Mouse (Mus musculus) cerebellum, adult 9-10 months (tissue): Measurements from ENCODE around the gene Degs1.

Experiments
- DNase-seq: peaks from one replicate; pipeline ENCODE4 v3.0.0; 2022

Degs1 gene

DNA sequence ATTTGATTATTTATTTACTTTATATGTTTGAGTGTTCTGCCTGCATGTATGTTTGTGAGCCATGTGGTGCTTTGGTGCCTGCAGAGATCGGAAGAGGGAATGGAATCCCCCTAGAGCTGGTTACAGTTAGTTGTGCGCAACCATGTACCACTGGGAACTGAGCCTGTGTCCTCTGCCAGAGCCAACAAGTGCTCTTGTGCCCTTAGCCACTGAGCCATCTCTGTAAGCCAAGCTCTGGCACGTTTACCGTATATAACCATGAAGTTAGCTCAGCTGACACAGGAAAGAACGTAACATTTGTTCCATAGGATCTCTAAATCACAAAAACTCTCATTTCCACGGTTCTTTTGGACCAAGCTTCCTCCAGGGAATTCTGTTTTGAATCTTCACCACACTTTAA lies 2.6 kb downstream of the Degs1 start:
- DNase-seq = no peak

DNA sequence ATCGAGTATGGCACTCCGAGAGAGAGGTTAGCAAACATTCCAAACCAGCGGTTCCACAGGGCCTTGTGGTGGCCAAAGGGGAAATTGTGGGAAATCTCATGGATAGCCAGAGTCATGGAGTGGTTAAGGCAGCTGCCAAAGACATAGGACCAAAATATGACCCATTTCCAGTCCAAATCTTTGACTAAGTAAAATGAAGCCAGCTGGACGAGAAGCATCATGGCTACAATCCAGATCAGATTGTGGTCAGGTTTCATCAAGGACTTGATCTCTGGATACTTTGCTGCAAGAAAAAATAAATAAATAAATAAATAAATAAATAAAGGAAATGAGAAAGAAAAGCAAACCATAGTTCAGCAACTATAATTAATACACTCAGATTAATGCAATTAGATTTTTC lies 3.2 kb downstream of the Degs1 start:
- DNase-seq = no peak

GRCm38 (mm10) chr1:182275109-182275508 lies 7.5 kb downstream of the Degs1 start:
- no peak for DNase-seq

- DNase-seq = no peak
These were observed 11.0 kb downstream of the Degs1 start for GRCm38 (mm10) chr1:182271632-182272031.

DNA sequence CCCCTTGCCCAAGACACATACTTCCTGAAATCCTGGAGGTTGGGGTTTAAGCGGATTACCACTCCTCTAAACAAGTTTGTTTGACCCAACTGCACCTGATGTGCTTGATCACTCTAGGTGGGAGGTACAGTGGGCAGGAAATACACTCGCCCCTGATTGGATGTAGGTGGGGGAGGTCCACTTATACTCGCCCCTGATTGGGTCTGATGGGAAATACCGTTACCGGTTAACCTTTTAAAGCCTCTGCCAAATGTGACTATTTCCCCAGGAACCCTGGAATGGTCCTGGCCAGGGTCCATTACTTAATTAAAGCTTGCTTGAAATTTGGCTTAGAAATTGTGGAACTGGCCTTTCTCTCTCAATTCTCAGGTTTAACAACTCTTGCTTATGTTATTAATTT lies 11.5 kb downstream of the Degs1 start:
- no peak for DNase-seq

GRCm38 (mm10) chr1:182268317-182268716 lies 14.3 kb downstream of the Degs1 start:
- DNase-seq = no peak

GRCm38 (mm10) chr1:182266028-182266525 lies 16.5 kb downstream of the Degs1 start:
- no peak for DNase-seq

- DNase-seq = no peak
These were observed 26.4 kb downstream of the Degs1 start for GRCm38 (mm10) chr1:182256041-182256680.

GRCm38 (mm10) chr1:182255031-182255430 lies 27.6 kb downstream of the Degs1 start:
- DNase-seq = no peak

GRCm38 (mm10) chr1:182254618-182255017 lies 28.0 kb downstream of the Degs1 start:
- no peak for DNase-seq

DNA sequence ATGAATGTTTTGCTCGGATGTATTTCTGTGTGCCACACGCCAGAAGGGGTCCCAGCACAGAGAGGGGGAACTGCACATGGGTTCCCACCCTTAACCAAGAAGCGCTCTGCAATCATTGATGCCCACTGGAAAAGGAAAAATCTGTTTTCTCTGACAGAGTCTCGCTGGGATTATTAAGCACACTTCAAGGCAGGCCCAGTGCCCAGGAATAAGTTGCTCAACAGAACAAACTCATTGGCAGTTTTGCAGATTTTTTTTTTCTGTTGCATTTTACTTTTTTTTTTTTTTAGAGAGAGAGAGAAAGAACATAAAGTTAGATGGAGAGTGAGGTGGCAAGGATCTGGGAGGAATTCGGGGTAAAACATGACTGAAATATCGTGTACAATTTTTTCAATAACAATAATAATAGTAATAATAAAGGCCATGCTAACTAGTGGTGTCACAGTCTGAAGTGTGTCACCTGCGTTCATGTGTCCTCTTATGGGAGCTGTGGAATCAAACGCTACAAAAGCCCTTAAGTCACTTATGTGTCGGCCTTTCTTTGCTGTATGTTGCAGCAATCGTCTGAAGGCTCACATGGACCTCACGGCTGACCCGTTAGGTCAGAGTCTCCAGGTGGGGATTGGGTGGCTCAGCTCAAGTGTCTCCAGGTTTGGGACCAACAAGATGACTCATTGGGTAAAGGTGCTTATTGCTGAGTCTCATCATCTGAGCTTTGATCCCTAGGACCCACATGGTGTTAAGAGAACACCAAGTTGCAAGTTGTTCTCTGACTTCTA lies 28.7 kb downstream of the Degs1 start:
- no peak for DNase-seq

- DNase-seq = no peak
These were observed 30.0 kb downstream of the Degs1 start for GRCm38 (mm10) chr1:182252534-182253171.

- DNase-seq = no peak
These were observed 31.9 kb downstream of the Degs1 start for GRCm38 (mm10) chr1:182250734-182251133.

- DNase-seq = no peak
These were observed 33.3 kb downstream of the Degs1 start for GRCm38 (mm10) chr1:182249298-182249697.

GRCm38 (mm10) chr1:182245003-182245402 lies 37.6 kb downstream of the Degs1 start:
- no peak for DNase-seq

- DNase-seq = no peak
These were observed 44.4 kb downstream of the Degs1 start for GRCm38 (mm10) chr1:182238056-182238703.

DNA sequence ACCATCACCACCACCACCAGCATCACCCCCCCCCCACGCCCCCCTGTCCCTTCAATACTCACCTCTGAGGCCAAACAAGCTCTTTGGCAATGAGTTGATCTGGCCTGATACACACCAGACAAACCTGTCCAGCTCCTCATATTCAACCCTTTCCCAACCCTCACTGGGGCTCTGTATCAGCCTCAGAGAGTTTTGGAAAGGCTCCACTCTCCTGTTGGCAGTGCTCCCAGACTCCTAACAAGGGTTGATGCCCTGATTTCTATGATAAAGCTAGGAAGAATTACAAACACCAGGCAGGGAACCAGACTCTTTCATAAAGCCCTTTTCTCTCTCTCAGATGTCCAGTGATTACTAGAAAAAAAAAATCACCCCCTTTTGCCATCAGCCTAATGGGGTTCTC lies 45.2 kb downstream of the Degs1 start:
- peak; percentile 10 for DNase-seq

- no peak for DNase-seq
These were observed 47.4 kb downstream of the Degs1 start for GRCm38 (mm10) chr1:182235174-182235573.

- DNase-seq = no peak
These were observed 53.2 kb downstream of the Degs1 start for GRCm38 (mm10) chr1:182229381-182229780.

GRCm38 (mm10) chr1:182227141-182227963 lies 55.3 kb downstream of the Degs1 start:
- DNase-seq = no peak

GRCm38 (mm10) chr1:182226261-182226660 lies 56.3 kb downstream of the Degs1 start:
- no peak for DNase-seq
